Mouse (Mus musculus) heart, postnatal 0 days (tissue): ENCODE data around the gene Ank. TPM values are rescaled to one million over a fixed set of nuclear protein-coding genes. Genes with fewer than 3 reads are reported as not detected.

Experiments used
- ATAC-seq: fragments of 200-750 bp; cut with Nextera tagmentation; 2 replicates; pipeline ENCODE4 v1.8.0; 2017; ENCODE audit warnings: low read depth, moderate number of reproducible peaks, moderate library complexity; ENCODE audit not compliant: insufficient read depth
- DNase-seq: peaks from one replicate; pipeline ENCODE4 v3.0.0-alpha.2; 2016; ENCODE audit warnings: low spot score
- H3K27ac ChIP-seq: fragments of 300-500 bp; sonication (generic); 2 replicates; pipeline ENCODE4 v1.5.1; 2014; ENCODE audit warnings: low read depth, mild to moderate bottlenecking
- H3K27me3 ChIP-seq: fragments of 300-500 bp; sonication (generic); 2 replicates; pipeline ENCODE4 v1.6.1; 2014; ENCODE audit warnings: low read length, mixed read lengths; ENCODE audit not compliant: control insufficient read depth, insufficient read depth
- H3K36me3 ChIP-seq: fragments of 300-500 bp; sonication (generic); replicated peaks from 2 replicates; pipeline ENCODE4 v1.6.1; 2014; ENCODE audit warnings: low read length, mixed read lengths; ENCODE audit not compliant: control insufficient read depth, insufficient read depth
- H3K4me1 ChIP-seq: fragments of 300-500 bp; sonication (generic); 2 replicates; pipeline ENCODE4 v1.6.1; 2014; ENCODE audit warnings: antibody characterized with exemption; ENCODE audit not compliant: control insufficient read depth, insufficient read depth
- H3K4me2 ChIP-seq: fragments of 300-500 bp; sonication (generic); 2 replicates; pipeline ENCODE4 v1.6.1; 2014; ENCODE audit warnings: low read depth, mild to moderate bottlenecking, low read length, moderate library complexity
- H3K4me3 ChIP-seq: fragments of 300-500 bp; sonication (generic); 2 replicates; pipeline ENCODE4 v1.5.1; 2014; ENCODE audit warnings: low read depth, low read length
- H3K9ac ChIP-seq: fragments of 300-500 bp; sonication (generic); replicated peaks from 2 replicates; pipeline ENCODE4 v1.6.1; 2014; ENCODE audit warnings: low read depth, low read length, mixed read lengths
- H3K9me3 ChIP-seq: fragments of 300-500 bp; sonication (generic); replicated peaks from 2 replicates; pipeline ENCODE4 v1.6.1; 2016; ENCODE audit warnings: low read length; ENCODE audit not compliant: control insufficient read depth
- CTCF ChIP-seq: IDR thresholded peaks from 2 replicates; pipeline ENCODE4 v1.5.1; 2016; ENCODE audit warnings: antibody characterized with exemption, control low read depth, low read depth
- EP300 ChIP-seq: IDR thresholded peaks from 2 replicates; pipeline ENCODE4 v1.6.1; 2016; ENCODE audit warnings: antibody characterized with exemption, low read depth
- WGBS: fragments of 180-500 bp; shearing (Covaris S2); extraction: QIAGEN DNeasy Blood & Tissue Kit; methylation state at CpG from one replicate; pipeline ENCODE4 v1.1.7; 2014; 5-methylcytosine and 5-hydroxymethylcytosine counted together
- polyA plus RNA-seq: library from polyadenylated mRNA; unstranded; fragments of >200 nt; fragmentation: Nextera tagmentation; extraction: Ambion mirVana; gene quantifications from 2 replicates; pipeline ENCODE4 v1.2.1, GENCODE M21; 2015
- total RNA-seq: library from RNA; depleted of rRNA; stranded (reverse); fragments of >200 nt; gene quantifications from 2 replicates; pipeline ENCODE4 v1.2.3, GENCODE M21; 2014; ENCODE audit warnings: low replicate concordance

The Ank gene
- total and polyA plus RNA-seq, 2 experiments from 2014 or later = 21.2 to 30.6 TPM

GRCm38 (mm10) chr15:27588087-27588826 is 121.8 kb downstream of the Ank start:
- Histone ChIP-seq H3K4me2 (no peak overlapping the region), H3K27me3 (no peaks in the 10 kb centered on the region), H3K9ac (no peak overlapping the region), H3K4me1 (no peaks in the 10 kb centered on the region), H3K36me3 (peaks cover 35% of the 10 kb centered on the region), H3K4me3 (no peak overlapping the region), H3K9me3 (no peaks in the 10 kb centered on the region), H3K27ac (no peak overlapping the region)
- DNase-seq = no peak
- TF ChIP-seq CTCF (no peak), EP300 (no peak)
- ATAC-seq = no peak
- 78% methylated on average over 14 of the region's 14 CpGs for WGBS

GRCm38 (mm10) chr15:27590812-27591211 is 124.3 kb downstream of the Ank start:
- H3K36me3 ChIP-seq = peaks cover 56% of the 10 kb centered on the region
- no peak for ATAC-seq
- WGBS = 98% methylated on average over 9 of the region's 9 CpGs

GRCm38 (mm10) chr15:27592620-27593320 is 126.3 kb downstream of the Ank start:
- Histone ChIP-seq H3K4me3 (no peak overlapping the region), H3K9ac (no peak overlapping the region), H3K4me1 (peaks cover 21% of the 10 kb centered on the region), H3K27ac (no peak overlapping the region), H3K9me3 (no peaks in the 10 kb centered on the region), H3K4me2 (no peak overlapping the region), H3K27me3 (no peaks in the 10 kb centered on the region), H3K36me3 (peaks cover 58% of the 10 kb centered on the region)
- DNase-seq = no peak
- TF ChIP-seq CTCF = no peak
- no peak for TF ChIP-seq EP300
- ATAC-seq = no peak
- WGBS = 85% methylated on average over 19 of the region's 19 CpGs

More at GRCm38 (mm10) chr15:27590812-27591211, 124.3 kb downstream of the Ank start:
- Histone ChIP-seq H3K27ac (no peak overlapping the region), H3K4me3 (no peak overlapping the region), H3K9ac (no peak overlapping the region), H3K4me2 (no peak overlapping the region), H3K27me3 (no peaks in the 10 kb centered on the region), H3K9me3 (no peaks in the 10 kb centered on the region), H3K4me1 (peaks cover 5% of the 10 kb centered on the region)
- no peak for TF ChIP-seq CTCF
- TF ChIP-seq EP300 = no peak
- DNase-seq = no peak

- ATAC-seq = no peak
- WGBS = 77% methylated on average over 13 of the region's 13 CpGs
- H3K36me3 ChIP-seq = peaks cover 68% of the 10 kb centered on the region
- peaks cover 21% of the 10 kb centered on the region for H3K4me1 ChIP-seq
- DNase-seq = no peak
- H3K27ac ChIP-seq = no peak overlapping the region
- no peak overlapping the region for H3K4me2 ChIP-seq
- no peak overlapping the region for H3K9ac ChIP-seq
- no peaks in the 10 kb centered on the region for H3K9me3 ChIP-seq
- H3K27me3 ChIP-seq = no peaks in the 10 kb centered on the region
- H3K4me3 ChIP-seq = no peak overlapping the region
- TF ChIP-seq EP300 = no peak
- peak; percentile 36; the same call in 1 of the 2 replicates for TF ChIP-seq CTCF
These were observed 127.2 kb downstream of the Ank start for GRCm38 (mm10) chr15:27593717-27594116.

GRCm38 (mm10) chr15:27594973-27595372 is 128.5 kb downstream of the Ank start:
- Histone ChIP-seq H3K9ac (no peak overlapping the region), H3K4me2 (no peak overlapping the region), H3K9me3 (no peaks in the 10 kb centered on the region), H3K4me1 (peaks cover 21% of the 10 kb centered on the region), H3K4me3 (no peak overlapping the region), H3K27ac (peak overlapping the region; percentile 76), H3K27me3 (no peaks in the 10 kb centered on the region), H3K36me3 (peaks cover 76% of the 10 kb centered on the region)
- no peak for ATAC-seq
- WGBS = 48% methylated on average over 4 of the region's 4 CpGs
- no peak for DNase-seq
- TF ChIP-seq EP300 = no peak
- TF ChIP-seq CTCF = no peak
